Mouse (Mus musculus): ENCODE data around the gene Dnhd1. TPM values are rescaled to one million over a fixed set of nuclear protein-coding genes. Genes with fewer than 3 reads are reported as not detected.

Gene Dnhd1
- polyA plus RNA-seq, 1 experiment, result not detected

- no peaks in the 10 kb centered on the region for H3K4me1 ChIP-seq (ENCODE audit: control insufficient read depth)
- H3K27me3 ChIP-seq (ENCODE audit: control insufficient read depth), result no peaks in the 10 kb centered on the region
- no peaks in the 10 kb centered on the region for H3K9me3 ChIP-seq (ENCODE audit: control insufficient read depth, low read length)
- TF ChIP-seq GATA1 (IDR thresholded peaks at IDR 0.05; ENCODE audit: low read length) (no peak), TAL1 (IDR thresholded peaks at IDR 0.05; ENCODE audit: low read length) (no peak)
- no peak overlapping the region for H3K4me3 ChIP-seq (replicated peaks)
- peaks cover 10% of the 10 kb centered on the region; the same call in 1 of the 2 replicates for H3K36me3 ChIP-seq (ENCODE audit: control insufficient read depth)
Observed at GRCm38 (mm10) chr7:105621053-105621452, 29.6 kb upstream of the Dnhd1 start.

GRCm38 (mm10) chr7:105621646-105622292 lies 28.9 kb upstream of the Dnhd1 start:
- Histone ChIP-seq H3K4me1 (ENCODE audit: control insufficient read depth) (no peaks in the 10 kb centered on the region), H3K36me3 (ENCODE audit: control insufficient read depth) (peaks cover 10% of the 10 kb centered on the region; the same call in 1 of the 2 replicates), H3K4me3 (replicated peaks) (no peak overlapping the region), H3K27me3 (ENCODE audit: control insufficient read depth) (no peaks in the 10 kb centered on the region), H3K9me3 (ENCODE audit: control insufficient read depth, low read length) (no peaks in the 10 kb centered on the region)
- no peak for TF ChIP-seq TAL1 (IDR thresholded peaks at IDR 0.05; ENCODE audit: low read length)
- no peak for TF ChIP-seq GATA1 (IDR thresholded peaks at IDR 0.05; ENCODE audit: low read length)

- TF ChIP-seq GATA1 (IDR thresholded peaks at IDR 0.05; ENCODE audit: low read length), result no peak
- TF ChIP-seq TAL1 (IDR thresholded peaks at IDR 0.05; ENCODE audit: low read length), result no peak
- Histone ChIP-seq H3K36me3 (ENCODE audit: control insufficient read depth) (no peaks in the 10 kb centered on the region), H3K4me3 (replicated peaks) (no peak overlapping the region), H3K27me3 (ENCODE audit: control insufficient read depth) (peaks cover 3% of the 10 kb centered on the region), H3K9me3 (ENCODE audit: control insufficient read depth, low read length) (no peaks in the 10 kb centered on the region), H3K4me1 (ENCODE audit: control insufficient read depth) (no peaks in the 10 kb centered on the region)
Observed at GRCm38 (mm10) chr7:105625397-105625796, 25.2 kb upstream of the Dnhd1 start.

DNA sequence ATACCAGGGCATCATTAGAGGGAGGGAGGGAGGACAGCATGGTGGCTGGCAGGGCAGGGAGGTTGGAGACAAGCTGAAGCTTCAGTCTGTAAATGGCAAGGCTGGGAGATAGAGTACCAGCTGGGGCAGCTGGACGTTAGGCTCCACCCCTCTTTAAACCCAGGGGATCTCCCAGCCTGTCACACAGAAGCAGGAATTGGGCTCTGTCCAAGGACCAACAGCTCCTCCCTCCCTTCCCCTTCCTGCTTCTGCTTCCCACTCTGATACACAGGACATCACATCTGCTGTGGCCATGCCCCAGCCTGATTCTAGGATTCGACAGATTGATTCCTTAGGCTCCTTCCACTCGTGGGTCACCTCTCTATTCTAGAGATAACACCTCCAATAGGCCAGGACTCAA lies 22.0 kb upstream of the Dnhd1 start:
- Histone ChIP-seq H3K9me3 (ENCODE audit: control insufficient read depth, low read length) (no peaks in the 10 kb centered on the region), H3K36me3 (ENCODE audit: control insufficient read depth) (no peaks in the 10 kb centered on the region), H3K4me1 (ENCODE audit: control insufficient read depth) (peaks cover 11% of the 10 kb centered on the region), H3K27me3 (ENCODE audit: control insufficient read depth) (peaks cover 30% of the 10 kb centered on the region), H3K4me3 (replicated peaks) (no peak overlapping the region)
- no peak for TF ChIP-seq GATA1 (IDR thresholded peaks at IDR 0.05; ENCODE audit: low read length)
- TF ChIP-seq TAL1 (IDR thresholded peaks at IDR 0.05; ENCODE audit: low read length), result no peak

- H3K36me3 ChIP-seq (ENCODE audit: control insufficient read depth), result peaks cover 20% of the 10 kb centered on the region
- H3K9me3 ChIP-seq (ENCODE audit: control insufficient read depth, low read length), result no peaks in the 10 kb centered on the region
- peak overlapping the region; percentile 68 for H3K4me3 ChIP-seq (replicated peaks)
- TF ChIP-seq GATA1 (IDR thresholded peaks at IDR 0.05; ENCODE audit: low read length) (no peak), TAL1 (IDR thresholded peaks at IDR 0.05; ENCODE audit: low read length) (no peak)
- H3K27me3 ChIP-seq (ENCODE audit: control insufficient read depth), result peaks cover 33% of the 10 kb centered on the region
- peaks cover 38% of the 10 kb centered on the region for H3K4me1 ChIP-seq (ENCODE audit: control insufficient read depth)
Observed at GRCm38 (mm10) chr7:105632551-105632972, 18.1 kb upstream of the Dnhd1 start.

- H3K4me1 ChIP-seq (ENCODE audit: control insufficient read depth), result peaks cover 38% of the 10 kb centered on the region
- peak within 1 kb of the TSS; percentile 68 for H3K4me3 ChIP-seq (replicated peaks)
- H3K9me3 ChIP-seq (ENCODE audit: control insufficient read depth, low read length), result no peaks in the 10 kb centered on the region
- H3K36me3 ChIP-seq (ENCODE audit: control insufficient read depth), result peaks cover 26% of the 10 kb centered on the region
- no peak for TF ChIP-seq TAL1 (IDR thresholded peaks at IDR 0.05; ENCODE audit: low read length)
- TF ChIP-seq GATA1 (IDR thresholded peaks at IDR 0.05; ENCODE audit: low read length), result no peak
- H3K27me3 ChIP-seq (ENCODE audit: control insufficient read depth), result peaks cover 33% of the 10 kb centered on the region
Observed at GRCm38 (mm10) chr7:105633127-105633800, 17.4 kb upstream of the Dnhd1 start, which contains the start of gene Trim3. Trim3 (minus strand) TSS chr7:105633571.

DNA sequence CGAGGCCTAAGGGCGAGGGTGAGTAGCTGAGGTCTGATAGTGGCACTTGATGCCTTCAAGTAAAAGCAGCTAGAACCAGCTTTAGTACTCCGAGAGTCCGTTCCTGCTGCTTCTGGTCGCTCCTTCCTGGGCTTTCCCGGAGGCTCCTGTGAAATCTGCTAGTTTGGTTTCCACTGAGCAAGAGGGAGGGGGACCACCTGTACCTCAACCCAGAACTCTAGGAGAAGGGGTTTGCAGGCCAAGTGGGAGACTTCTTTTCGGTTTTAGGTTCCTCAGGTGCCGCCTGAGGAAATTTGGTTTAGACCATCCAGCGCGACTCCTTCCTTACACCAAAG lies 16.9 kb upstream of the Dnhd1 start:
- no peak for TF ChIP-seq GATA1 (IDR thresholded peaks at IDR 0.05; ENCODE audit: low read length)

GRCm38 (mm10) chr7:105634272-105634920 lies 16.2 kb upstream of the Dnhd1 start:
- no peak for TF ChIP-seq TAL1 (IDR thresholded peaks at IDR 0.05; ENCODE audit: low read length)
- TF ChIP-seq GATA1 (IDR thresholded peaks at IDR 0.05; ENCODE audit: low read length), result no peak
- H3K4me3 ChIP-seq (replicated peaks), result peak overlapping the region; percentile 68
- peaks cover 33% of the 10 kb centered on the region for H3K27me3 ChIP-seq (ENCODE audit: control insufficient read depth)
- peaks cover 45% of the 10 kb centered on the region for H3K4me1 ChIP-seq (ENCODE audit: control insufficient read depth)
- H3K36me3 ChIP-seq (ENCODE audit: control insufficient read depth), result peaks cover 29% of the 10 kb centered on the region
- no peaks in the 10 kb centered on the region for H3K9me3 ChIP-seq (ENCODE audit: control insufficient read depth, low read length)

More for the DNA sequence above, 16.9 kb upstream of the Dnhd1 start:
- no peaks in the 10 kb centered on the region for H3K9me3 ChIP-seq (ENCODE audit: control insufficient read depth, low read length)
- peaks cover 28% of the 10 kb centered on the region for H3K36me3 ChIP-seq (ENCODE audit: control insufficient read depth)
- peak overlapping the region; percentile 68 for H3K4me3 ChIP-seq (replicated peaks)
- H3K27me3 ChIP-seq (ENCODE audit: control insufficient read depth), result peaks cover 33% of the 10 kb centered on the region
- peaks cover 40% of the 10 kb centered on the region for H3K4me1 ChIP-seq (ENCODE audit: control insufficient read depth)

GRCm38 (mm10) chr7:105635726-105636125 lies 14.9 kb upstream of the Dnhd1 start:
- H3K4me1 ChIP-seq (ENCODE audit: control insufficient read depth), result peaks cover 56% of the 10 kb centered on the region
- no peak overlapping the region for H3K4me3 ChIP-seq (replicated peaks)
- peaks cover 30% of the 10 kb centered on the region for H3K27me3 ChIP-seq (ENCODE audit: control insufficient read depth)
- H3K36me3 ChIP-seq (ENCODE audit: control insufficient read depth), result peaks cover 29% of the 10 kb centered on the region
- H3K9me3 ChIP-seq (ENCODE audit: control insufficient read depth, low read length), result no peaks in the 10 kb centered on the region
- TF ChIP-seq GATA1 (IDR thresholded peaks at IDR 0.05; ENCODE audit: low read length) (no peak), TAL1 (IDR thresholded peaks at IDR 0.05; ENCODE audit: low read length) (no peak)
